Mouse (Mus musculus): ENCODE data around the gene Tecr. TPM values are rescaled to one million over a fixed set of nuclear protein-coding genes. Genes with fewer than 3 reads are reported as not detected.
A peak's percentile ranks its signal among the peaks of the same experiment; 100 is the strongest.

The Tecr gene
- polyA plus RNA-seq (2014; fragmentation: Nextera tagmentation; extraction: Ambion mirVana) = 734 and 760 TPM in 2 replicates

- Histone ChIP-seq H3K4me1 (ENCODE audit: control insufficient read depth, insufficient read depth, low read length) (peaks cover 17% of the 10 kb centered on the region), H3K27me3 (ENCODE audit: control insufficient read depth, insufficient read depth, low read length) (no peaks in the 10 kb centered on the region), H3K9ac (ENCODE audit: low read length) (peak within 1 kb of the TSS; percentile 91), H3K9me3 (ENCODE audit: control insufficient read depth, low read length) (no peaks in the 10 kb centered on the region), H3K27ac (ENCODE audit: low read depth, low read length) (peak within 1 kb of the TSS; percentile 93), H3K4me3 (ENCODE audit: low read depth, low read length) (peak within 1 kb of the TSS; percentile 83), H3K36me3 (ENCODE audit: control insufficient read depth, insufficient read depth, low read length) (peaks cover 13% of the 10 kb centered on the region), H3K4me2 (ENCODE audit: low read depth) (peak within 1 kb of the TSS; percentile 70)
- peak; percentile 100 for DNase-seq (ENCODE audit: low spot score)
- peak; percentile 96 for ATAC-seq (ENCODE audit: insufficient read depth, low FRiP score, low TSS enrichment)
- under 1% methylated on average over 57 of the region's 69 CpGs for WGBS
These were observed at the start of gene Tecr, which contains the start of gene Dnajb1 for GRCm38 (mm10) chr8:83607661-83608397. TSS of gene Tecr (minus strand) at chr8:83607971. TSS of gene Dnajb1 (plus strand) at chr8:83608193.

- DNase-seq (ENCODE audit: low spot score) = no peak
- H3K36me3 ChIP-seq (ENCODE audit: control insufficient read depth, insufficient read depth, low read length) = no peaks in the 10 kb centered on the region; the same call in 1 of the 2 replicates
- no peaks in the 10 kb centered on the region for H3K9me3 ChIP-seq (ENCODE audit: control insufficient read depth, low read length)
- H3K27me3 ChIP-seq (ENCODE audit: control insufficient read depth, insufficient read depth, low read length) = no peaks in the 10 kb centered on the region
- WGBS = 74% methylated on average over 13 of the region's 13 CpGs
- H3K4me2 ChIP-seq (ENCODE audit: low read depth) = no peak overlapping the region
- no peak for ATAC-seq (ENCODE audit: insufficient read depth, low FRiP score, low TSS enrichment)
- H3K4me3 ChIP-seq (ENCODE audit: low read depth, low read length) = no peak overlapping the region
- no peak overlapping the region for H3K9ac ChIP-seq (ENCODE audit: low read length)
- H3K27ac ChIP-seq (ENCODE audit: low read depth, low read length) = no peak overlapping the region
- H3K4me1 ChIP-seq (ENCODE audit: control insufficient read depth, insufficient read depth, low read length) = peaks cover 20% of the 10 kb centered on the region
These were observed 48.9 kb upstream of the Tecr start for GRCm38 (mm10) chr8:83656484-83657246.

DNA sequence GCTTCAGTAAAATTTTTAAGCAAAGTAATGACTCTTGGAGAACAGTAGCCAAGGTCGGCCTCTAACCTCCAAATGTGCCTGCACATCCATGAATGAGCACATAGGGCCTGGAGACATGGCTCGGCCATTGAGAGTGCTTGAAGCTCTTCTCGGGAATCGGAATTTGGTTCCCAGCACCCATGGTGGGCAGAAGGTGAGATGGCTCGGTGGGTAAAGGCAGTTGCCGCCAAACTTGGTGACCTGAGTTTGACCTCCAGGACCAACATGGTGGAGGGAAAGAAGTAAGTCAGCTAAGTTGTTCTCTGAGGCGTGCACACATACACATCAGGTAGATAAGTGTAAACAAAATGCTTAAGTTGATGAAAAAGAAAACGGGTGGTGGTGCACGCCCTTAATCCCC lies 48.3 kb upstream of the Tecr start:
- no peaks in the 10 kb centered on the region; the same call in 1 of the 2 replicates for H3K36me3 ChIP-seq (ENCODE audit: control insufficient read depth, insufficient read depth, low read length)
- peaks cover 16% of the 10 kb centered on the region for H3K4me1 ChIP-seq (ENCODE audit: control insufficient read depth, insufficient read depth, low read length)
- H3K4me2 ChIP-seq (ENCODE audit: low read depth) = no peak overlapping the region
- DNase-seq (ENCODE audit: low spot score) (no peak), ATAC-seq (ENCODE audit: insufficient read depth, low FRiP score, low TSS enrichment) (no peak)
- H3K4me3 ChIP-seq (ENCODE audit: low read depth, low read length) = no peak overlapping the region
- no peak overlapping the region for H3K9ac ChIP-seq (ENCODE audit: low read length)
- WGBS = 92% methylated on average over 9 of the region's 9 CpGs
- H3K9me3 ChIP-seq (ENCODE audit: control insufficient read depth, low read length) = no peaks in the 10 kb centered on the region
- no peaks in the 10 kb centered on the region for H3K27me3 ChIP-seq (ENCODE audit: control insufficient read depth, insufficient read depth, low read length)
- H3K27ac ChIP-seq (ENCODE audit: low read depth, low read length) = no peak overlapping the region

- H3K4me1 ChIP-seq (ENCODE audit: control insufficient read depth, insufficient read depth, low read length) = peaks cover 10% of the 10 kb centered on the region
- ATAC-seq (ENCODE audit: insufficient read depth, low FRiP score, low TSS enrichment) = no peak
- no peaks in the 10 kb centered on the region for H3K9me3 ChIP-seq (ENCODE audit: control insufficient read depth, low read length)
- no peak for DNase-seq (ENCODE audit: low spot score)
- no peaks in the 10 kb centered on the region for H3K27me3 ChIP-seq (ENCODE audit: control insufficient read depth, insufficient read depth, low read length)
- H3K4me3 ChIP-seq (ENCODE audit: low read depth, low read length) = no peak overlapping the region
- no peaks in the 10 kb centered on the region; the same call in 1 of the 2 replicates for H3K36me3 ChIP-seq (ENCODE audit: control insufficient read depth, insufficient read depth, low read length)
- no peak overlapping the region for H3K9ac ChIP-seq (ENCODE audit: low read length)
- no peak overlapping the region for H3K27ac ChIP-seq (ENCODE audit: low read depth, low read length)
- WGBS = 94% methylated on average over 6 of the region's 6 CpGs
- H3K4me2 ChIP-seq (ENCODE audit: low read depth) = no peak overlapping the region
These were observed 47.0 kb upstream of the Tecr start for GRCm38 (mm10) chr8:83654725-83655124.

DNA sequence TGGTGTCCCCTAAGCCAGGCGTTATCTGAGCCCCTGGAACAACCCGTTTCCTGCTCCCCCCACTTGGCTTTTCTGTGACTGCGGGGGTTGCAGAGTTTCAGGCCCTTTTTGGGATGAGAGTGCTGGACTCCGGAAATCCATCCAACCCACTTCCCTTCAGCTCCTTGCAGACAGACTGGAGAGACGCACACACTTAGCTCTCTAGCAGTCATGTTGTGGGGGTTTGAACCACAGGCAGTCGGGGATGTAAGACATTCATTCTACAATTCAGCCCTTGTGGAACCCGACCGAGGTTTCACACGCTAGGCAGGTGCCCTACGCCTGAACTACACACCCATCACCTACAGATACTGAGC lies 45.9 kb upstream of the Tecr start:
- H3K27ac ChIP-seq (ENCODE audit: low read depth, low read length) = 0 out of 2 replicates have a peak overlapping the region, but pooled peaks have one; percentile 14
- no peak for DNase-seq (ENCODE audit: low spot score)
- H3K4me3 ChIP-seq (ENCODE audit: low read depth, low read length) = peak overlapping the region; percentile 87
- WGBS = 48% methylated on average over 10 of the region's 10 CpGs
- H3K4me1 ChIP-seq (ENCODE audit: control insufficient read depth, insufficient read depth, low read length) = peaks cover 10% of the 10 kb centered on the region
- H3K9ac ChIP-seq (ENCODE audit: low read length) = peak overlapping the region; percentile 87
- H3K27me3 ChIP-seq (ENCODE audit: control insufficient read depth, insufficient read depth, low read length) = no peaks in the 10 kb centered on the region
- no peaks in the 10 kb centered on the region for H3K9me3 ChIP-seq (ENCODE audit: control insufficient read depth, low read length)
- ATAC-seq (ENCODE audit: insufficient read depth, low FRiP score, low TSS enrichment) = no peak
- peak overlapping the region; percentile 95 for H3K4me2 ChIP-seq (ENCODE audit: low read depth)
- no peaks in the 10 kb centered on the region; the same call in 1 of the 2 replicates for H3K36me3 ChIP-seq (ENCODE audit: control insufficient read depth, insufficient read depth, low read length)

GRCm38 (mm10) chr8:83652744-83653661 lies 45.2 kb upstream of the Tecr start:
- peak overlapping the region; percentile 87 for H3K4me3 ChIP-seq (ENCODE audit: low read depth, low read length)
- ATAC-seq (ENCODE audit: insufficient read depth, low FRiP score, low TSS enrichment) (peak; percentile 70; the same call in 1 of the 2 replicates), DNase-seq (ENCODE audit: low spot score) (no peak)
- H3K4me1 ChIP-seq (ENCODE audit: control insufficient read depth, insufficient read depth, low read length) = peaks cover 10% of the 10 kb centered on the region
- H3K9me3 ChIP-seq (ENCODE audit: control insufficient read depth, low read length) = no peaks in the 10 kb centered on the region
- H3K36me3 ChIP-seq (ENCODE audit: control insufficient read depth, insufficient read depth, low read length) = no peaks in the 10 kb centered on the region; the same call in 1 of the 2 replicates
- peak overlapping the region; percentile 95 for H3K4me2 ChIP-seq (ENCODE audit: low read depth)
- no peaks in the 10 kb centered on the region for H3K27me3 ChIP-seq (ENCODE audit: control insufficient read depth, insufficient read depth, low read length)
- H3K9ac ChIP-seq (ENCODE audit: low read length) = peak overlapping the region; percentile 87
- 4% methylated on average over 46 of the region's 46 CpGs for WGBS
- 0 out of 2 replicates have a peak overlapping the region, but pooled peaks have one; percentile 29 for H3K27ac ChIP-seq (ENCODE audit: low read depth, low read length)

DNA sequence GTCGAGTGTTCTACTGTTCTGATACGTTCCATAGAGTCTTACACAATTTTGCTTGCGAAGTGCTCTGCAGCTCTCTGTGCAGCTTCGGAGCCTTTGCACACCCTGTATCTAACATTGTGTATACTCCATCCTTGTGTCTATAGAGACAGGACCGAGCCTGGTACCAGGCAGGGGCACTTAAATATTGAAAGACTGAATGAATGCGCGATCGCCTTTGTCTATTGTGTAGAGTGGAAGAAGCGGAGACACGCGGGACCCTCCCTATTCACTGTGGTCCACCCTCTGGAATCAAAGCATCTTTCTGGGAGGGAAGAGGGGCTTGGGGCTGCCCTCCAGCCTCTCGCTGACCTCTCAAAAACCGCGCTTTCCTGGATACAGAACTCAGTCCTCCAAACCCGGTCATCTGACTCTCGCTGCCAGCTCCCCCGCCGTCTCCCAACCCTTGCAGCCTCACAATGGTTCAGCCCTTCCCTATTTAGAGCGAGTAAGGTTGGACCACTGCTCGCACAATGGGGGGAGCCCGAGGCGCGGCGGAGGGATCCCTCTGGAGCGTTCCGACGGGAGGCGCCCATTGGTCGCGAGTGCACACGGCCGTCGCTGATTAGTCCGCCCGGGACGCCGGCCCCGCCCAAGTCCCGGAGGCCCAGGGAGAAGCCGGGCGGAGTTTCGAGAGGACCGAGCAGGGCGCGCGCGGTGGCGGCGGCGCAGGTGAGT lies 44.4 kb upstream of the Tecr start, which contains the start of gene Gipc1:
TSS of gene Gipc1 (plus strand) at position 648 of the 714 bp plus-strand sequence.
- Histone ChIP-seq H3K27ac (ENCODE audit: low read depth, low read length) (peak within 1 kb of the TSS; percentile 87), H3K4me1 (ENCODE audit: control insufficient read depth, insufficient read depth, low read length) (peaks cover 10% of the 10 kb centered on the region), H3K4me2 (ENCODE audit: low read depth) (peak within 1 kb of the TSS; percentile 95), H3K36me3 (ENCODE audit: control insufficient read depth, insufficient read depth, low read length) (no peaks in the 10 kb centered on the region; the same call in 1 of the 2 replicates), H3K27me3 (ENCODE audit: control insufficient read depth, insufficient read depth, low read length) (no peaks in the 10 kb centered on the region), H3K9ac (ENCODE audit: low read length) (peak within 1 kb of the TSS; percentile 87), H3K9me3 (ENCODE audit: control insufficient read depth, low read length) (no peaks in the 10 kb centered on the region), H3K4me3 (ENCODE audit: low read depth, low read length) (peak within 1 kb of the TSS; percentile 87)
- DNase-seq (ENCODE audit: low spot score) = peak; percentile 99
- 5% methylated on average over 50 of the region's 50 CpGs for WGBS
- ATAC-seq (ENCODE audit: insufficient read depth, low FRiP score, low TSS enrichment) = peak; percentile 97
